Mouse (Mus musculus): ENCODE results near the gene St6gal1. TPM values are rescaled to one million over a fixed set of nuclear protein-coding genes. Genes with fewer than 3 reads are reported as not detected.

The St6gal1 gene
- polyA plus RNA-seq, 1 experiment from 2014 or later: 30.6 TPM

GRCm38 (mm10) chr16:23271746-23272520 is 47.4 kb downstream of the St6gal1 start:
- H3K27me3 ChIP-seq (ENCODE audit: control insufficient read depth, insufficient read depth, low read length): no peaks in the 10 kb centered on the region
- no peak overlapping the region for H3K27ac ChIP-seq (replicated peaks; ENCODE audit: low read depth, low read length)
- no peak overlapping the region for H3K9ac ChIP-seq (replicated peaks; ENCODE audit: low read length)
- H3K9me3 ChIP-seq (ENCODE audit: control insufficient read depth, low read length): no peaks in the 10 kb centered on the region
- H3K36me3 ChIP-seq (ENCODE audit: control insufficient read depth, insufficient read depth, low read length): no peaks in the 10 kb centered on the region
- peaks cover 20% of the 10 kb centered on the region for H3K4me1 ChIP-seq (ENCODE audit: control insufficient read depth, insufficient read depth, low read length)
- H3K4me2 ChIP-seq (ENCODE audit: low read length): no peak overlapping the region
- DNase-seq (no peak), ATAC-seq (ENCODE audit: low FRiP score, low TSS enrichment) (no peak)
- H3K4me3 ChIP-seq (replicated peaks; ENCODE audit: low read depth, low read length): no peak overlapping the region
- 72% methylated on average over 14 of the region's 14 CpGs for WGBS

- Histone ChIP-seq H3K27me3 (ENCODE audit: control insufficient read depth, insufficient read depth, low read length) (no peaks in the 10 kb centered on the region), H3K4me2 (ENCODE audit: low read length) (no peak overlapping the region), H3K36me3 (ENCODE audit: control insufficient read depth, insufficient read depth, low read length) (no peaks in the 10 kb centered on the region), H3K27ac (replicated peaks; ENCODE audit: low read depth, low read length) (no peak overlapping the region), H3K4me3 (replicated peaks; ENCODE audit: low read depth, low read length) (no peak overlapping the region), H3K9me3 (ENCODE audit: control insufficient read depth, low read length) (no peaks in the 10 kb centered on the region), H3K4me1 (ENCODE audit: control insufficient read depth, insufficient read depth, low read length) (peaks cover 20% of the 10 kb centered on the region), H3K9ac (replicated peaks; ENCODE audit: low read length) (no peak overlapping the region)
- WGBS: 56% methylated on average over 9 of the region's 9 CpGs
- DNase-seq: no peak
- no peak for ATAC-seq (ENCODE audit: low FRiP score, low TSS enrichment)
These were observed 48.1 kb downstream of the St6gal1 start for GRCm38 (mm10) chr16:23272521-23273230.

GRCm38 (mm10) chr16:23274005-23274404 is 49.5 kb downstream of the St6gal1 start:
- Histone ChIP-seq H3K36me3 (ENCODE audit: control insufficient read depth, insufficient read depth, low read length) (no peaks in the 10 kb centered on the region), H3K9ac (replicated peaks; ENCODE audit: low read length) (no peak overlapping the region), H3K27ac (replicated peaks; ENCODE audit: low read depth, low read length) (no peak overlapping the region), H3K4me2 (ENCODE audit: low read length) (no peak overlapping the region), H3K9me3 (ENCODE audit: control insufficient read depth, low read length) (no peaks in the 10 kb centered on the region), H3K4me1 (ENCODE audit: control insufficient read depth, insufficient read depth, low read length) (peaks cover 20% of the 10 kb centered on the region), H3K4me3 (replicated peaks; ENCODE audit: low read depth, low read length) (no peak overlapping the region), H3K27me3 (ENCODE audit: control insufficient read depth, insufficient read depth, low read length) (no peaks in the 10 kb centered on the region)
- DNase-seq: no peak
- WGBS: 66% methylated on average over 6 of the region's 6 CpGs
- no peak for ATAC-seq (ENCODE audit: low FRiP score, low TSS enrichment)

DNA sequence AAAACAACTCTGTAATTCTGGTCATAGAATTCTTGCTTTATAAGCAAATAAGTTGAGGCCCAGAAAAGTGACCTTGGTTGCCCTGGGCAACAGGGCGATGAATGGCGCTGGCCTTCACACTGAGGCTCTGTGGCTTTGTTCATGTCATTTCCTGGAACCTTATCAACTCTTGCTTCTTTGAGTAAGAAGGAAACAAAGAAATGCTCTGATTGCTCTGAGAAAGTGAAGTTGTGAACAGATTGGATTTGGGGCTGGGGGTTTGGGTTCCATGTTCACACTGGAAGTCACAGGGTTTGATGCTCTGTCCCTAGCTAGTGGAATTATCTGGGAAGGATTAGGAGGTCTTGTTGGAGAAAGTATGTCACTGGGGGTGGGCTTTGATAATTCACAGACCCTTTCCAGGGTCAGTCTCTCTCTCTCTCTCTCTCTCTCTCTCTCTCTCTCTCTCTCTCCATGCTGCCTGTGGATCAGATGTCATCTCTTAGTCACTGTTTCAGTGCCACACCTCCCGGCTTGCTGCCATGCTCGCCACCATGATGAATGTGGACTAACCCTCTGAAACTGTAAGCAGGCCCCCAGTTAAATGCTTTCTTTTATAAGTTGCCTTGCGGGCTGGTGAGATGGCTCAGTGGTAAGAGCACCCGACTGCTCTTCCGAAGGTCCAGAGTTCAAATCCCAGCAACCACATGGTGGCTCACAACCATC is 50.2 kb downstream of the St6gal1 start:
- ATAC-seq (ENCODE audit: low FRiP score, low TSS enrichment): no peak

DNA sequence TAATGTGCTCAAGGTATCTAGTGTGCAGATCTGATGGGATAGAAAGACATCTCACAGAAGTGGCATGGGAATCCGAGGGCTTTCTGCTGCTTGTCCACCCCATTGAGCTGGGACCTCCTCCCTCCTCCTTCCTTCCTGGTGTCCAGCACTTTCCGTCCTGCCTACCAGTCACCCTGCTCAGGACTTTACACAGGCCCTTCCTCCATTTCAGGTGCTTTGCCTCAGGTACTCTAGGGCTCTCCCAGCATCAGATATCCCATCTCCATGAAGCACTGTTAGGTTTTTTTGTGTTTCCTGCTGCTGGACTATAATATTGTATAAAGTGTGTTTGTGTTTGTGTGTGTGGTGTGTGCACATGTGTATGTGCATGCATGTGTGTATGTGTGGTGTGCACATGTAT is 51.1 kb downstream of the St6gal1 start:
- Histone ChIP-seq H3K9ac (replicated peaks; ENCODE audit: low read length) (no peak overlapping the region), H3K27ac (replicated peaks; ENCODE audit: low read depth, low read length) (no peak overlapping the region), H3K4me3 (replicated peaks; ENCODE audit: low read depth, low read length) (no peak overlapping the region), H3K27me3 (ENCODE audit: control insufficient read depth, insufficient read depth, low read length) (no peaks in the 10 kb centered on the region), H3K4me1 (ENCODE audit: control insufficient read depth, insufficient read depth, low read length) (peaks cover 13% of the 10 kb centered on the region), H3K9me3 (ENCODE audit: control insufficient read depth, low read length) (no peaks in the 10 kb centered on the region), H3K4me2 (ENCODE audit: low read length) (no peak overlapping the region), H3K36me3 (ENCODE audit: control insufficient read depth, insufficient read depth, low read length) (no peaks in the 10 kb centered on the region)
- ATAC-seq (ENCODE audit: low FRiP score, low TSS enrichment) (no peak), DNase-seq (no peak)
- 96% methylated on average over 2 of the region's 2 CpGs for WGBS

More for the DNA sequence above, 50.2 kb downstream of the St6gal1 start:
- Histone ChIP-seq H3K4me1 (ENCODE audit: control insufficient read depth, insufficient read depth, low read length) (peaks cover 16% of the 10 kb centered on the region), H3K27ac (replicated peaks; ENCODE audit: low read depth, low read length) (no peak overlapping the region), H3K4me3 (replicated peaks; ENCODE audit: low read depth, low read length) (no peak overlapping the region), H3K9me3 (ENCODE audit: control insufficient read depth, low read length) (no peaks in the 10 kb centered on the region), H3K36me3 (ENCODE audit: control insufficient read depth, insufficient read depth, low read length) (no peaks in the 10 kb centered on the region), H3K27me3 (ENCODE audit: control insufficient read depth, insufficient read depth, low read length) (no peaks in the 10 kb centered on the region), H3K9ac (replicated peaks; ENCODE audit: low read length) (no peak overlapping the region), H3K4me2 (ENCODE audit: low read length) (no peak overlapping the region)
- DNase-seq: peak; percentile 38
- WGBS: 83% methylated on average over 7 of the region's 7 CpGs

GRCm38 (mm10) chr16:23279879-23280741 is 55.6 kb downstream of the St6gal1 start:
- Histone ChIP-seq H3K9ac (replicated peaks; ENCODE audit: low read length) (no peak overlapping the region), H3K4me1 (ENCODE audit: control insufficient read depth, insufficient read depth, low read length) (0 out of 2 replicates have a peak, but pooled peaks cover 6% of the 10 kb centered on the region), H3K27me3 (ENCODE audit: control insufficient read depth, insufficient read depth, low read length) (no peaks in the 10 kb centered on the region), H3K4me3 (replicated peaks; ENCODE audit: low read depth, low read length) (no peak overlapping the region), H3K36me3 (ENCODE audit: control insufficient read depth, insufficient read depth, low read length) (no peaks in the 10 kb centered on the region), H3K4me2 (ENCODE audit: low read length) (no peak overlapping the region), H3K9me3 (ENCODE audit: control insufficient read depth, low read length) (no peaks in the 10 kb centered on the region), H3K27ac (replicated peaks; ENCODE audit: low read depth, low read length) (no peak overlapping the region)
- DNase-seq (no peak), ATAC-seq (ENCODE audit: low FRiP score, low TSS enrichment) (no peak)
- 80% methylated on average over 9 of the region's 9 CpGs for WGBS

DNA sequence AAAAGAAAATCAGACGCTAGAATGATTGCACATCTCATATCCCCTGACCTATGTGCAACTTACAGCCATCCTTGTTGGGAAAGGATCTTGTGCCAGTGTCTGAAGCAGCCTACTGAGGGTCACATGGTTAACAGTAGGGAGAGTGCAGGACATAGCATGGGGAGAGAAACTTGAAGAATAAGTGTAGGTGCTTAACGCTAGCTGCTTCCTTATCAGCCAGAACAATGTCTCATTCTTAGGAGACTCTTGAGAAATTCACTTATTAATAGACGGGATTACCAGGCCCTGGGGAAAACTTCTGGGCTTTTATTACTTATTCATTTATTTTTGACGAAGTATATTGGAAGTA is 56.2 kb downstream of the St6gal1 start:
- Histone ChIP-seq H3K9ac (replicated peaks; ENCODE audit: low read length) (no peak overlapping the region), H3K27me3 (ENCODE audit: control insufficient read depth, insufficient read depth, low read length) (no peaks in the 10 kb centered on the region), H3K4me1 (ENCODE audit: control insufficient read depth, insufficient read depth, low read length) (0 out of 2 replicates have a peak, but pooled peaks cover 6% of the 10 kb centered on the region), H3K36me3 (ENCODE audit: control insufficient read depth, insufficient read depth, low read length) (no peaks in the 10 kb centered on the region), H3K9me3 (ENCODE audit: control insufficient read depth, low read length) (no peaks in the 10 kb centered on the region), H3K4me3 (replicated peaks; ENCODE audit: low read depth, low read length) (no peak overlapping the region), H3K27ac (replicated peaks; ENCODE audit: low read depth, low read length) (no peak overlapping the region), H3K4me2 (ENCODE audit: low read length) (no peak overlapping the region)
- ATAC-seq (ENCODE audit: low FRiP score, low TSS enrichment) (no peak), DNase-seq (no peak)
- 70% methylated on average over 4 of the region's 4 CpGs for WGBS

- no peak for ATAC-seq (ENCODE audit: low FRiP score, low TSS enrichment)
- H3K4me3 ChIP-seq (replicated peaks; ENCODE audit: low read depth, low read length): no peak overlapping the region
- no peaks in the 10 kb centered on the region for H3K9me3 ChIP-seq (ENCODE audit: control insufficient read depth, low read length)
- no peaks in the 10 kb centered on the region for H3K36me3 ChIP-seq (ENCODE audit: control insufficient read depth, insufficient read depth, low read length)
- no peaks in the 10 kb centered on the region for H3K27me3 ChIP-seq (ENCODE audit: control insufficient read depth, insufficient read depth, low read length)
- no peak overlapping the region for H3K4me2 ChIP-seq (ENCODE audit: low read length)
- WGBS: 95% methylated on average over 5 of the region's 5 CpGs
- no peak overlapping the region for H3K27ac ChIP-seq (replicated peaks; ENCODE audit: low read depth, low read length)
- no peak overlapping the region for H3K9ac ChIP-seq (replicated peaks; ENCODE audit: low read length)
- 0 out of 2 replicates have a peak, but pooled peaks cover 6% of the 10 kb centered on the region for H3K4me1 ChIP-seq (ENCODE audit: control insufficient read depth, insufficient read depth, low read length)
- no peak for DNase-seq
These were observed 57.7 kb downstream of the St6gal1 start for GRCm38 (mm10) chr16:23282241-23282640.

All from midbrain, embryonic 14.5 days (tissue).